Mouse (Mus musculus) intestine, embryonic 16.5 days (tissue): ENCODE results near the gene Hint3. TPM values are rescaled to one million over a fixed set of nuclear protein-coding genes. Genes with fewer than 3 reads are reported as not detected.
A peak's percentile ranks its signal among the peaks of the same experiment; 100 is the strongest.

ENCODE experiments used
- ATAC-seq: fragments of 200-750 bp; cut with Nextera tagmentation; 2 replicates; pipeline ENCODE4 v1.8.0; 2017; ENCODE audit warnings: moderate TSS enrichment, moderate library complexity
- H3K27ac ChIP-seq: fragments of 300-500 bp; sonication (generic); 2 replicates; pipeline ENCODE4 v1.5.1; 2014; ENCODE audit warnings: mild to moderate bottlenecking, low read length
- H3K27me3 ChIP-seq: fragments of 300-500 bp; sonication (generic); replicated peaks from 2 replicates; pipeline ENCODE4 v1.6.1; 2014; ENCODE audit warnings: low read length, control low read depth, mixed read lengths; ENCODE audit not compliant: control insufficient read depth, insufficient read depth
- H3K36me3 ChIP-seq: fragments of 300-500 bp; sonication (generic); 2 replicates; pipeline ENCODE4 v1.6.1; 2014; ENCODE audit warnings: low read length, control low read depth; ENCODE audit not compliant: control insufficient read depth, insufficient read depth
- H3K4me1 ChIP-seq: fragments of 300-500 bp; sonication (generic); 2 replicates; pipeline ENCODE4 v1.6.1; 2014; ENCODE audit warnings: low read length, control low read depth, mixed read lengths; ENCODE audit not compliant: control insufficient read depth, insufficient read depth
- H3K4me2 ChIP-seq: fragments of 300-500 bp; sonication (generic); 2 replicates; pipeline ENCODE4 v1.6.1; 2014; ENCODE audit warnings: low read depth, low read length, control low read depth
- H3K4me3 ChIP-seq: fragments of 300-500 bp; sonication (generic); 2 replicates; pipeline ENCODE4 v1.5.1; 2014; ENCODE audit warnings: mild to moderate bottlenecking, low read length
- H3K9ac ChIP-seq: fragments of 300-500 bp; sonication (generic); 2 replicates; pipeline ENCODE4 v1.6.1; 2014; ENCODE audit warnings: low read depth, low read length
- H3K9me3 ChIP-seq: fragments of 300-500 bp; sonication (generic); 2 replicates; pipeline ENCODE4 v1.6.1; 2016; ENCODE audit warnings: low read length, control low read depth; ENCODE audit not compliant: control insufficient read depth
- WGBS: fragments of 180-500 bp; shearing (Covaris S2); extraction: QIAGEN DNeasy Blood & Tissue Kit; methylation state at CpG from one replicate; pipeline ENCODE4 v1.1.7; 2014; 5-methylcytosine and 5-hydroxymethylcytosine counted together
- polyA plus RNA-seq: library from polyadenylated mRNA; unstranded; fragments of >200 nt; fragmentation: Nextera tagmentation; extraction: Ambion mirVana; gene quantifications from 2 replicates; pipeline ENCODE4 v1.2.1, GENCODE M21; 2015

The Hint3 gene
- polyA plus RNA-seq, 1 experiment from 2014 or later: 37.9 TPM

- Histone ChIP-seq H3K9me3 (no peaks in the 10 kb centered on the region), H3K36me3 (no peaks in the 10 kb centered on the region), H3K27ac (no peak overlapping the region), H3K4me2 (no peak overlapping the region), H3K9ac (no peak overlapping the region), H3K4me1 (no peaks in the 10 kb centered on the region), H3K27me3 (no peaks in the 10 kb centered on the region), H3K4me3 (no peak overlapping the region)
- no peak for ATAC-seq
Observed at GRCm38 (mm10) chr10:30609614-30610013, 19.8 kb downstream of the Hint3 start.

DNA sequence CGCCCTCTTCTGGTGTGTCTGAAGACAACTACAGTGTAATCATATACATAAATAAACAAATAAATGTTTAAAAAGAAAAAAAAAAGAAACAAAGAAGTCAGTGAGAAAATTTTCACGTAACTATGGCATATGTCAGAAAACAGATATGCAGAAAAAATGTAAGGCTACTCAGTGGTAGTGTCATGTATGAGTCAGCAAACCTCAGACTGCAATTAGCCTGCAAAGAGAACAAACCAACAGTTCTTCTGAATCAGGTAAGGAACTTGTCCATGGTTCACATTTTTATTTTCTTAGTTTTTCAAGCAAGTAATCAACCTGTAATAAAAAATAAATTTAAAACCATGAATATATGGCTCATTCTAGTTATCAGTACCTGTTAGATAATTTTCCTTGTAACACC is 21.3 kb downstream of the Hint3 start:
- Histone ChIP-seq H3K4me2 (no peak overlapping the region), H3K9ac (no peak overlapping the region), H3K27ac (no peak overlapping the region), H3K4me1 (no peaks in the 10 kb centered on the region), H3K36me3 (no peaks in the 10 kb centered on the region), H3K9me3 (no peaks in the 10 kb centered on the region), H3K4me3 (no peak overlapping the region), H3K27me3 (no peaks in the 10 kb centered on the region)
- ATAC-seq: no peak
- 69% methylated on average over 2 of the region's 2 CpGs for WGBS

DNA sequence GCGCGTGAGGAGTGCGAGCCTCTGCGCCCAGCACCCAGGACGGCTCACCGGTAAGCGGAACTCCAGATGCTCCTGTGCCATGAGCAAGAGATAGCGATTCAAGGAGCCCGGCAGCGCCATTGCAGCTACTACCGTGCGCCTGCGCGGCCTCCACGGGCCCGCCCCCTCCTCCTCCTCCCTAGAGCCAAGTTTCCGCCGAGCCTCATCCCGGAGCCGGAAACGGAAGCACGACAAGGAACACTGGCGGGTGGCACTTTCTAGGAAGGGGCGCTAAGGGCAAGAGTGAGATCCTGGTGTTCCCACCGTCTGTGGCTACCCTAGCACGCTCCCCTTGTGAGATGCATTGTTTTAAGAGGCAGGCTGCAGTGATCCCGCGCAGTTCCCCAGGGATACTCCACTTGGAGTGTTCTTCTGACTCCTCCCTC is 28.9 kb downstream of the Hint3 start, which contains the start of gene Trmt11:
Gene Trmt11 (minus strand): TSS at position 208 of the 425 bp plus-strand sequence.
- H3K4me3 ChIP-seq: peak within 1 kb of the TSS; percentile 87
- H3K9me3 ChIP-seq: no peaks in the 10 kb centered on the region
- H3K36me3 ChIP-seq: peaks cover 4% of the 10 kb centered on the region; the same call in 1 of the 2 replicates
- peaks cover 8% of the 10 kb centered on the region for H3K4me1 ChIP-seq
- peak within 1 kb of the TSS; percentile 79 for H3K27ac ChIP-seq
- peak; percentile 98 for ATAC-seq
- H3K9ac ChIP-seq: peak within 1 kb of the TSS; percentile 94
- under 1% methylated on average over 25 of the region's 28 CpGs for WGBS
- H3K27me3 ChIP-seq: no peaks in the 10 kb centered on the region
- H3K4me2 ChIP-seq: peak within 1 kb of the TSS; percentile 81

DNA sequence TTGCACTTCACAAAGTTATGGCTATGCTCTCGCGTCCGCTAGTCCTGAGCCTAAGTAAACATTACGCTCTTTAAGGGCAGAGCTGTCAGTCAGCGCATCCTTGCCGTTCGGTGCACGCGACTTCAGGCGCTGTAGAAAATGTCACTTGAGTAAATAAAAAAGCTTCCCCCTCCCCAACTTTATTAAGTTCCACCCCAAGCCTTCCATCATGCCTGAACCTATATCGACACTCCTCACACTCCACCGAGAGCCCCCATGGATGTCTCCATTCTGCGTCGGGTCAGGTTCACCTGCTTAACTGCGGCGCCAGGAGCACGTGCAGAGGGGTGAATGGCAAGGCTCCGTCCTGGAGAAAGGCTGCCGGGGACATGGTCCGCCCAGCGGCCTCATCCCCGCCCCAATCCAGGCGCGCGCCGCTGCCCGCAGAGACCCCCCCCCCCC is 29.3 kb downstream of the Hint3 start:
- WGBS: under 1% methylated on average over 27 of the region's 27 CpGs
- ATAC-seq: peak; percentile 90

DNA sequence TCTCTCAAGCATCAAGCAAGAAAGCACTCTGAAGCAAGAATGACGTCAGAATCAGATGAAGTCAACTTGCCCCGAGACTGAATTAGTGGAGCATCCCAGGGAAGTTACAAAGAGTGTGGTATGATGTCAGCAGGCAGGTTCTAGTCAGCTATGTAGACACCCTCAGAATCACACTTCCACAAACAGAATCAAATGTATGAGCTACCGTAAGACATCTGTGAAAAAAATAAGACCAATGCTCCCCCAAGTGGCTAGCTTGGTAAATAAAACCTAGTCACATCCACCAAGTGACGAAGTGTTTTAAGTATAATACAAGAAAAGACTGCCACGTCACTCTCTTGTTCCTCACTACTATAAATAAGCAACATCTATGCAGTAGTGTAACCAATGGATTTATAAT is 42.4 kb downstream of the Hint3 start:
- Histone ChIP-seq H3K27ac (no peak overlapping the region), H3K4me1 (no peaks in the 10 kb centered on the region), H3K4me2 (no peak overlapping the region), H3K27me3 (no peaks in the 10 kb centered on the region), H3K9ac (no peak overlapping the region), H3K9me3 (no peaks in the 10 kb centered on the region), H3K4me3 (no peak overlapping the region), H3K36me3 (0 out of 2 replicates have a peak, but pooled peaks cover 2% of the 10 kb centered on the region)
- ATAC-seq: no peak
- 70% methylated on average over 5 of the region's 5 CpGs for WGBS

More for the DNA sequence above, 29.3 kb downstream of the Hint3 start:
- Histone ChIP-seq H3K9me3 (no peaks in the 10 kb centered on the region), H3K4me3 (peak overlapping the region; percentile 87), H3K9ac (peak overlapping the region; percentile 94), H3K4me1 (peaks cover 8% of the 10 kb centered on the region), H3K4me2 (peak overlapping the region; percentile 81), H3K27ac (peak overlapping the region; percentile 79), H3K36me3 (peaks cover 4% of the 10 kb centered on the region; the same call in 1 of the 2 replicates), H3K27me3 (no peaks in the 10 kb centered on the region)

DNA sequence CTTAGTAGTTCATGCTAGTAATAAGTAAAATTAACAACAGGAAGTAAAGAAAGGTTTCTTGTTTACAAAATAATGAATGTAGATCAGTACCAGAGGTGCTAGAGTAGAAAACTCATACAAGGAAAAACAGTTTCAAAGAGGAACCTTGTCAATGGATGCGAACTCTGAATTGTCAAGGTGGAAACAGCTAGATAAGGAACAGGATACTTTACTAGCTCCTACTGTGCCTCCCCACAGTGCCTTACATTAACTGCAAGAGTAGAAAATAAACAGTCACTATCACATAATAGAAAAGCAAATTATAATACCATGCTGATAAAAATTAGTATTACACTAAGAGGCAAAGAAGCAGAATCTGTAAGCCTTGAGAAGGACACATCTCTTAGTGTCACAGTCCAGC is 43.7 kb downstream of the Hint3 start:
- Histone ChIP-seq H3K4me1 (no peaks in the 10 kb centered on the region), H3K36me3 (0 out of 2 replicates have a peak, but pooled peaks cover 2% of the 10 kb centered on the region), H3K9me3 (no peaks in the 10 kb centered on the region), H3K27me3 (no peaks in the 10 kb centered on the region), H3K9ac (no peak overlapping the region), H3K27ac (no peak overlapping the region), H3K4me2 (no peak overlapping the region), H3K4me3 (no peak overlapping the region)
- ATAC-seq: no peak
- 94% methylated on average over 1 of the region's 1 CpGs for WGBS

DNA sequence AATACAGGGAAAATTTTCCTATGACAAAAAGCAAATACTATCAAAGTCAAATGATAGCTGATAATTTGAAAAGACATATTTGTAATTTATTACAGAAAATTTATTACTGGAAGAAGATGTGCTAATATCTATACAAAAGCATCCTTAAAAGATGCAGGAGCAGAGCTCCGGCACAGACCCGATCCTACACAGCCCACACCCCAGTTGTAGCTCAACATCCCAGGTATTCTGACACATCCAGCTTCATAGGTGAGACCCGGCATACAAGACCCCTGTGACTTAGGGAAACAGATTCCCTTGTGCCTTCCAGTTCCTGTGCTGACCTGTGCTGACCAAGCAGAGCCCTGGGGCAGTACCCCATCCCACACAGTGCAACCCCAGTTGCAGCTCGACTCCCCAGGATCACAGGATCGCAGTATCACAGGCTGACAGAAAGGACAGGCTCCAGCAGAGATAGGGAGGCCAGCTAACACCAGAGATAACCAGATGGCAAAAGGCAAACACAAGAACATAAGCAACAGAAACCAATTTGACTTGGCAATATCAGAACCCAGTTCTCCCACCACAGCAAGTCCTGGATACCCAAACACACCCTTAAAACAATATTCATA is 51.7 kb downstream of the Hint3 start:
- Histone ChIP-seq H3K4me1 (no peaks in the 10 kb centered on the region), H3K9ac (no peak overlapping the region), H3K4me2 (no peak overlapping the region), H3K27ac (no peak overlapping the region), H3K36me3 (no peaks in the 10 kb centered on the region), H3K4me3 (no peak overlapping the region), H3K27me3 (no peaks in the 10 kb centered on the region), H3K9me3 (no peaks in the 10 kb centered on the region)
- WGBS: 94% methylated on average over 5 of the region's 5 CpGs
- no peak for ATAC-seq

GRCm38 (mm10) chr10:30566364-30566763 is 63.1 kb downstream of the Hint3 start:
- ATAC-seq: no peak
- no peaks in the 10 kb centered on the region for H3K27me3 ChIP-seq
- no peak overlapping the region for H3K4me3 ChIP-seq
- H3K36me3 ChIP-seq: 0 out of 2 replicates have a peak, but pooled peaks cover 3% of the 10 kb centered on the region
- H3K27ac ChIP-seq: no peak overlapping the region
- H3K9ac ChIP-seq: no peak overlapping the region
- no peak overlapping the region for H3K4me2 ChIP-seq
- H3K9me3 ChIP-seq: no peaks in the 10 kb centered on the region
- no peaks in the 10 kb centered on the region for H3K4me1 ChIP-seq

DNA sequence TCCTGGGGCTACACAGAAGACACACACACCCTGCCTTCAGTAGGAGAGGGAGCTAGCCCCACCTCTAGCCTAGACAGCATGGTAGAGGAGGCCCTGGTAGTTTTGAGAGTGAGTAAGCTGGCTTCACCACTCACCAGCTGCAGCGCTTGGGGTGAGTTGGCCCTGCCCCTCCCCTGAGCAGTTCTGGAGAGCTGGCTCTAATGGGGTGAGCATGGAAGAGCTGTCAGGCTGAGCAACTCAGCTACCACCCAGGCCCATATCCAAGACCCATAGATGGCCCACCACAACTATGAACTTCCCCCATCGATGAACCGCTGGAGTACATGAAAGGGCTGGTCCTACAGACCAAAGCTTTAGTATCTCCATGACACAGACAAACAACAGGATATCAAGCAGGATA is 64.8 kb downstream of the Hint3 start:
- Histone ChIP-seq H3K4me1 (no peaks in the 10 kb centered on the region), H3K9me3 (no peaks in the 10 kb centered on the region), H3K27me3 (no peaks in the 10 kb centered on the region), H3K27ac (no peak overlapping the region), H3K36me3 (0 out of 2 replicates have a peak, but pooled peaks cover 3% of the 10 kb centered on the region), H3K4me2 (no peak overlapping the region), H3K9ac (no peak overlapping the region), H3K4me3 (no peak overlapping the region)
- ATAC-seq: no peak
- WGBS: 96% methylated on average over 3 of the region's 3 CpGs
